Mouse (Mus musculus) frontal cortex, adult 2 months (tissue): ENCODE results near the gene Eva1b. TPM values are rescaled to one million over a fixed set of nuclear protein-coding genes. Genes with fewer than 3 reads are reported as not detected.

Source experiments
- DNase-seq, 2 experiments: peaks; one replicate each; pipeline ENCODE4 v3.0.0; 2022; ENCODE audit warnings: low spot score in 1 of 2; ENCODE audit errors: extremely low spot score in 1 of 2
- polyA plus RNA-seq: library from polyadenylated mRNA; depleted of rRNA; stranded (reverse); fragments of >200 nt; gene quantifications from 2 replicates; pipeline ENCODE4 v1.2.3, GENCODE M21; 2012; rRNA removed

Gene Eva1b
- polyA plus RNA-seq, 1 experiment: 9.3 TPM

- DNase-seq: no peak
These were observed 46.7 kb downstream of the Eva1b start for GRCm38 (mm10) chr4:126194216-126194615.

GRCm38 (mm10) chr4:126194916-126195315 is 47.4 kb downstream of the Eva1b start:
- no peak for DNase-seq

- no peak for DNase-seq
These were observed 49.9 kb downstream of the Eva1b start for GRCm38 (mm10) chr4:126197485-126197884.

Other genes with a start within 250 kb of the Eva1b start
- 5.4 and 7.2 TPM in 2 replicates for gene Csf3r, start 123.2 kb upstream of the Eva1b start, polyA plus RNA-seq
- gene Mrps15, start 100.8 kb upstream of the Eva1b start, polyA plus RNA-seq: 76.9 and 82.6 TPM in 2 replicates
- 19.7 and 22.3 TPM in 2 replicates for gene Oscp1, start 89.2 kb upstream of the Eva1b start, polyA plus RNA-seq
- gene Lsm10, start 51.1 kb upstream of the Eva1b start, polyA plus RNA-seq: 25.3 and 26.7 TPM in 2 replicates
- 18.9 and 22.2 TPM in 2 replicates for gene Stk40, start 43.8 kb upstream of the Eva1b start, polyA plus RNA-seq
- 1.0 TPM in 2 replicates for gene Sh3d21, start 15.7 kb downstream of the Eva1b start, polyA plus RNA-seq
- 95.8 and 103 TPM in 2 replicates for gene Thrap3, start 55.0 kb downstream of the Eva1b start, polyA plus RNA-seq
- 201 and 206 TPM in 2 replicates for gene Map7d1, start 108.6 kb downstream of the Eva1b start, polyA plus RNA-seq
- gene Trappc3, start 114.6 kb downstream of the Eva1b start, polyA plus RNA-seq: 110 and 111 TPM in 2 replicates
- 0.38 and 0.50 TPM in 2 replicates for gene Col8a2, start 139.0 kb downstream of the Eva1b start, polyA plus RNA-seq
- 41.7 and 41.8 TPM in 2 replicates for gene Adprhl2, start 174.0 kb downstream of the Eva1b start, polyA plus RNA-seq
- 5.5 and 6.7 TPM in 2 replicates for gene Tekt2, start 177.9 kb downstream of the Eva1b start, polyA plus RNA-seq